Mouse (Mus musculus): ENCODE results near the gene Efcab10. TPM values are rescaled to one million over a fixed set of nuclear protein-coding genes. Genes with fewer than 3 reads are reported as not detected.

Efcab10 gene
- polyA plus RNA-seq, 1 experiment from 2014 or later = 0.87 TPM

DNA sequence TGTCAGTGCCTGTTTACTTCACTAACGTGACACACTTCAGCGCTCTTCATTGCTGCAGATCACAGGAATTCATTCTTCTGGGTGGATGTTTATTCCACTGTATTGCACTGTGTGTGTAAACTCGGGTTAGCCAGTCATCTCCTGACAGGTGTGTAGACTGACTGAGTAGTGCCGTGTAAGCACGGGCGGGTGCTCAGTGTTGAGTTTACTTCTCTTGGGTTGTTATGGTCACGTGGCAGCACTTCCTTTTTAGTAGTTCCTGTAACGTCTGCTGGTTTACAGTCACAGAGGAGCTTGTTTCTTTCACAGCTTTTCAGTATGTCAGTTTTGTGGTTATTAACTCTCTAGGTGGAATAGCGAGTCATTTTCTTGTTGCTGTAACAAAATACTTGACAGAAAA lies 39.2 kb downstream of the Efcab10 start:
- peaks cover 26% of the 10 kb centered on the region for H3K36me3 ChIP-seq
- 85% methylated on average over 9 of the region's 9 CpGs for WGBS
- no peak overlapping the region for H3K4me3 ChIP-seq
- H3K27ac ChIP-seq = no peak overlapping the region
- no peaks in the 10 kb centered on the region for H3K9me3 ChIP-seq
- no peak for ATAC-seq (ENCODE audit: insufficient number of reproducible peaks, insufficient read depth, low FRiP score, low TSS enrichment, low read depth)
- H3K4me2 ChIP-seq = no peak overlapping the region
- no peak overlapping the region for H3K9ac ChIP-seq
- H3K4me1 ChIP-seq = peaks cover 5% of the 10 kb centered on the region
- no peaks in the 10 kb centered on the region for H3K27me3 ChIP-seq

DNA sequence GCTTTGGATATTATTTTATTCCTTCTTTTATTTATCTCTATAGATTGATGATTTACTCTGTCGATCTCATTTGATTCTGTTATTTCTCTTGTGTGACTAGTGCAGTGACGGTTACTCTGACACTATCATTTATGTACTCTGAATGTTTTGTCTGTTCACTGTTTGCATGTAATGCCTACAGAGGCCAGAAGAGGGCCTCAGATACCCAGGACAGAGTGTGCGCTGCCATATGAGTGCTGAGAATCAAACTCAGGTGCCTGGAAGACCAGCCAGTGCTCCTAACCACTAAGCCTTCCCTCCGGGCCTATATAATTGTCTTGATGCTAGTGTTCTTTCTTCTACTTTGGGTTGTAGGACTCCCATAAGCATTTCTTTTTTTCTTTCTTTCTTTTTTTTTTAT lies 40.1 kb downstream of the Efcab10 start:
- Histone ChIP-seq H3K27ac (no peak overlapping the region), H3K4me3 (no peak overlapping the region), H3K27me3 (no peaks in the 10 kb centered on the region), H3K36me3 (peaks cover 33% of the 10 kb centered on the region), H3K4me2 (no peak overlapping the region), H3K4me1 (peaks cover 5% of the 10 kb centered on the region), H3K9ac (no peak overlapping the region), H3K9me3 (no peaks in the 10 kb centered on the region)
- 95% methylated on average over 4 of the region's 4 CpGs for WGBS
- ATAC-seq (ENCODE audit: insufficient number of reproducible peaks, insufficient read depth, low FRiP score, low TSS enrichment, low read depth) = no peak

Other genes starting within 250 kb of the Efcab10 start
- 15.4 and 16.4 TPM in 2 replicates for gene Atxn7l1, start 247.2 kb upstream of the Efcab10 start, polyA plus RNA-seq (2015; fragmentation: Nextera tagmentation; extraction: Ambion mirVana)
- 58.5 and 60.7 TPM in 2 replicates for gene Twistnb, start 34.8 kb downstream of the Efcab10 start, polyA plus RNA-seq (2015; fragmentation: Nextera tagmentation; extraction: Ambion mirVana)